Mouse (Mus musculus) erythroblast, embryonic 14.5 days (primary cell): ENCODE results near the gene Lgals9. TPM values are rescaled to one million over a fixed set of nuclear protein-coding genes. Genes with fewer than 3 reads are reported as not detected.

ENCODE experiments used
- H3K27me3 ChIP-seq: 2 replicates; pipeline ENCODE4 v1.6.1; 2012; ENCODE audit warnings: inconsistent platforms; ENCODE audit not compliant: control insufficient read depth
- H3K36me3 ChIP-seq: 2 replicates; pipeline ENCODE4 v1.6.1; 2012; ENCODE audit warnings: mild to moderate bottlenecking, inconsistent platforms; ENCODE audit not compliant: control insufficient read depth
- H3K4me1 ChIP-seq: 2 replicates; pipeline ENCODE4 v1.6.1; 2012; ENCODE audit warnings: inconsistent platforms; ENCODE audit not compliant: control insufficient read depth
- H3K4me3 ChIP-seq: replicated peaks from 2 replicates; pipeline ENCODE3; 2012; ENCODE audit warnings: moderate library complexity, mild to moderate bottlenecking, inconsistent platforms
- H3K9me3 ChIP-seq: 2 replicates; pipeline ENCODE4 v1.6.1; 2012; ENCODE audit warnings: low read length, inconsistent platforms, mixed read lengths; ENCODE audit not compliant: control insufficient read depth
- GATA1 ChIP-seq: IDR thresholded peaks from 2 replicates; pipeline ENCODE4 v1.6.1; 2012; ENCODE audit warnings: low read length, inconsistent platforms, mixed read lengths
- TAL1 ChIP-seq: IDR thresholded peaks from 3 replicates; pipeline ENCODE4 v1.6.1; 2012; ENCODE audit warnings: low read length, inconsistent platforms, mixed read lengths
- polyA plus RNA-seq: library from polyadenylated mRNA; stranded (reverse); fragments of >175 nt; gene quantifications from 2 replicates; pipeline ENCODE4 v1.2.3, GENCODE M21; 2012

Gene Lgals9
- polyA plus RNA-seq, 1 experiment: 0.11 TPM

DNA sequence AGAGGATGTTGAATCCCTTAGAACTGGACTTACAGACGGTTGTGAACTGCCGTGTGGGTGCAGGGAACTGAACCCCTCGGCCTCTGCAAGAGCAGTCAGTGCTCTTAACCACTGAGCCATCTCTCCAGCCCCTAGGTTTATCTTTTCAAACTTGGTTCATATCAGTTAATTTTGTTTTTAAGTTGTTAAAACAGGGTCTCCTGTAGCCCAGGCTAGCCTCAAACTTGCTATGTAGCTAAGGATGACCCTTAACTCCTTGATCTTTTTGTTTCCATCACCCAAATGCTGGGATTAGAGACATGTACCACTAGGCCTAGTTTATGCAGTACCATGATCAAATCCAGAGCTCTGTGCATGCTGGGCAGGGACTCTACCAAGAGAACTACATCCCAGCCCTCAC lies 13.0 kb downstream of the Lgals9 start:
- H3K4me1 ChIP-seq: 0 out of 2 replicates have a peak, but pooled peaks cover 1% of the 10 kb centered on the region
- TF ChIP-seq TAL1 (no peak), GATA1 (no peak)
- peaks cover 12% of the 10 kb centered on the region; the same call in 1 of the 2 replicates for H3K36me3 ChIP-seq
- no peak overlapping the region for H3K4me3 ChIP-seq
- H3K27me3 ChIP-seq: no peaks in the 10 kb centered on the region
- H3K9me3 ChIP-seq: no peaks in the 10 kb centered on the region

DNA sequence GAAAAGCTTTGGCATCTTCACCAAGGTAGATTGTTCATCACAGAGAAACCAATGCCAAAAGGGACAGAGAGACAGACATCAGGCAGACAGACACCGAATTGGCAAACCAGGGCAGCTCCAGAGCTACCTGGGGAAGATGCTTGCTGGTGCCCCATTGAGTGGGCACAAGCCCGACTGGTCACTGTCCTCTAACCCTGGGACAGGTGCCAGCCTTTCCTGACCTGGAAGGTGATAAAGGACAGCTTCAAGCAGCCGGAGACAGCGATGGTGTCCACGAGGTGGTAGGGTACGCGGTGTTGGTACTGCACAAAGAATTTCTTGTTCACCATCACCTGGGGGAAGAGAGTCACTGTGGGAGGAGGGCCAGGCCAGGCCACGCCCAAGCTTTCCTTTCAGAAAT lies 13.7 kb downstream of the Lgals9 start:
- no peaks in the 10 kb centered on the region for H3K9me3 ChIP-seq
- no peak for TF ChIP-seq TAL1
- no peak for TF ChIP-seq GATA1
- H3K27me3 ChIP-seq: no peaks in the 10 kb centered on the region
- H3K36me3 ChIP-seq: peaks cover 12% of the 10 kb centered on the region; the same call in 1 of the 2 replicates
- H3K4me3 ChIP-seq: no peak overlapping the region
- 0 out of 2 replicates have a peak, but pooled peaks cover 1% of the 10 kb centered on the region for H3K4me1 ChIP-seq

DNA sequence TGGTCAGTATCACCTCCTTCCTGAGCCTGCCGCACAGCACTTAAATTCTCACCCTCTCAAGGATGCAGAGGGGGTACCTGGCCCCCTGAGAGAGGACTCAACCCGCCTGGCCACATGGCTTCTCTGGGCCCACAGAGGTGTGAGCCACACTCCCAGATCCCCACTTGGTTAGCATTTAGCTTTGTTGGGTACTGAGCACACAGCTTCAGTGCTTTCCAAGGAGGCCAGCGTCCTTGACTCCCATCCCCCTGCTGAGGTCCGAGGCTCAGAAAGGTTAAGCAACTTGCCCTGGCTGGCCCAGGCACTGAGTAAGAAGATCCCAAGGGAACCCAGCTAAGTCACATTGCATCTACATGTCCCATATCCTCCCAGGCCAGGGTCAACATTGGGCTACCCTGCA lies 16.6 kb downstream of the Lgals9 start:
- TF ChIP-seq TAL1: no peak
- no peak for TF ChIP-seq GATA1
- Histone ChIP-seq H3K36me3 (peaks cover 10% of the 10 kb centered on the region; the same call in 1 of the 2 replicates), H3K9me3 (no peaks in the 10 kb centered on the region), H3K4me1 (no peaks in the 10 kb centered on the region), H3K27me3 (no peaks in the 10 kb centered on the region), H3K4me3 (no peak overlapping the region)

DNA sequence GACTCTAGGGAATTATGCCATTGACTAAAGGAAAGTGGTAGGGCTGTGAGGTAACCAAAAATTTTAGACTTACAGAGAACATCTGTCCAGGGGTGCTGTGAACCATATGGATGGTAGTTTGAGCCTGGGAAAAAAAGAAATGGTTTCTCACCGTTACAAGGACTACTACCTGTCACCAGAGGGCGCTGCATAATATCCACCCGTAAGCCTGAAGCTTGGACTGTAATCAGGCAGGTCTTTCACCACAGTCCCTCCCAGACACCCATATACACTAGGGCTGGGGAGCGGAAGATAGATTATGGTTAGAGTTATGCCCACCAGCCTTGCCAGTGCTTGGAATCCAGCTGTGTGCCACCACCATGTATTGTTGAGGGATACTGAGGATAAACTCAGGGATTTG lies 17.4 kb downstream of the Lgals9 start:
- H3K36me3 ChIP-seq: peaks cover 10% of the 10 kb centered on the region; the same call in 1 of the 2 replicates
- H3K9me3 ChIP-seq: no peaks in the 10 kb centered on the region
- no peaks in the 10 kb centered on the region for H3K4me1 ChIP-seq
- H3K4me3 ChIP-seq: no peak overlapping the region
- TF ChIP-seq TAL1 (no peak), GATA1 (no peak)
- no peaks in the 10 kb centered on the region for H3K27me3 ChIP-seq

DNA sequence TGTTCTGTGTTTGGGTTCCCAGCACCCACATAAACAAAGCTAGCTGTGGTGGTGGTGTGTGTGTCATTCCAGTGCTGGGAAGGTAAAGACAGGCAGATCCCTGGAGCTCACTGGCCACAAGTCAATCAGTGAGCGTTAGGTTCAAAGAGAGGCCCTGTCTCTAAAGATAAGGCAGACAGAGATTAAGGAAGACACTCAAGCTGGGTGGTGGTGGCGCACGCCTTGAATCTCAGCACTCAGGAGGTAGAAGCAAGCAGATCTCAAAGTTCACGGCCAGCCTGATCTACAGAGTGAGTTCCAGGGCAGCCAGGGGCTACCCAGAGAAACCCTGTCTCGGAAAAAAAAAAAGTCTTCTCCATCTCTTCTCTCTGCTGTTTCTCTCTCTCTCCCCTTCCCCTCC lies 23.5 kb downstream of the Lgals9 start:
- no peak overlapping the region for H3K4me3 ChIP-seq
- no peaks in the 10 kb centered on the region for H3K4me1 ChIP-seq
- H3K9me3 ChIP-seq: no peaks in the 10 kb centered on the region
- TF ChIP-seq TAL1: no peak
- no peak for TF ChIP-seq GATA1
- peaks cover 2% of the 10 kb centered on the region; the same call in 1 of the 2 replicates for H3K27me3 ChIP-seq
- peaks cover 2% of the 10 kb centered on the region; the same call in 1 of the 2 replicates for H3K36me3 ChIP-seq

DNA sequence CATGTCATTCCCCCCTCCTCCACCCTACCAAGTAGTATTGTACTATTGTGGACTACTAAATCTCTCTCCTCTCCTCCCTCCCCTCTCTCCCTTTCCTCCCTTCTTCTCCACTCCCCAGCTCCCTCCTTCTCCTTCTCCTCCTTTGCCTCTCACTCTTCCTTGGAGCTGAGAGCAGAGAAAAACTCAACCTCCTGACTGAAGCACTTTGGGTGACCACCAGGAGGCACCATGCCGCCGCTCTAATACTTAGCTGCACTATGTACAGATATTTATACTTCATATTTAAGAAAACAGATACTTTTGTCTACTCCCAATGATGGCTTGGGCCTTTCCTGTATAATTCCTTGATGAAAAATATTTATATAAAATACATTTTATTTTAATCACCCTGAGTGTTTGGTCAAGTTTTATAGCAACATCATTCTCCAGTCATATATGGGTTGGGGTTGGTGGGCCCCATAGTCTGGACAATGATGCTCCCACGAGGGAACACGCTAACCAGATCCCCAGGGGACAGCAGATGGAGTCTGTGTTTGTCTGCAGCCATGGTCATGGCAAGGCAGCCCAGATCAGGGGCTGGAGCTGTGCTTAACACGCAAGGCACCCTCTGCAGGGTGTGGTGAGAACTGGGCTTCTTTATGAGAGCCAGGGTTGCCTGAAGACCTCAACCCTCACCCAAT lies 24.8 kb downstream of the Lgals9 start:
- H3K4me3 ChIP-seq: no peak overlapping the region
- H3K9me3 ChIP-seq: no peaks in the 10 kb centered on the region
- H3K36me3 ChIP-seq: no peaks in the 10 kb centered on the region; the same call in 1 of the 2 replicates
- H3K27me3 ChIP-seq: peaks cover 2% of the 10 kb centered on the region; the same call in 1 of the 2 replicates
- TF ChIP-seq GATA1: no peak
- TF ChIP-seq TAL1: no peak
- H3K4me1 ChIP-seq: no peaks in the 10 kb centered on the region

DNA sequence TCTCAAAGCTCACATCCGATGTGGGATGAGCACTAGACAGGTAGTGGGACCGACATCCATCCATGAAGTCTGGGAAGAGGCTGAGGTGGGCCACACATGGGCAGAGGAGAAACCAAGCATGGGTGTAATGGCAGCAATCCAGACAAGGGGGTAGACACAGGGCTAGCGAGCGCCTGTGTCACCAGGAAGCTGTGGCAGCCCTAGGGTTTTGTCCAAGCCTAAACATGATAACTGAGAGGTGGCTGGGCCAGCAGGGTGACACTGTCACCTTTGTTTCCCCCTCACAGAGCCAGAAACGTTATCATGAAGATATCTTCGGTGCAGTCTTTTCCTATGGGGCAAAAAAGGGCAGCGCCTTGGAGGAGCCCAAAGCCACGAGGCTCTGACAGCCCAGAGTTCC lies 25.4 kb downstream of the Lgals9 start:
- TF ChIP-seq GATA1 (no peak), TAL1 (no peak)

DNA sequence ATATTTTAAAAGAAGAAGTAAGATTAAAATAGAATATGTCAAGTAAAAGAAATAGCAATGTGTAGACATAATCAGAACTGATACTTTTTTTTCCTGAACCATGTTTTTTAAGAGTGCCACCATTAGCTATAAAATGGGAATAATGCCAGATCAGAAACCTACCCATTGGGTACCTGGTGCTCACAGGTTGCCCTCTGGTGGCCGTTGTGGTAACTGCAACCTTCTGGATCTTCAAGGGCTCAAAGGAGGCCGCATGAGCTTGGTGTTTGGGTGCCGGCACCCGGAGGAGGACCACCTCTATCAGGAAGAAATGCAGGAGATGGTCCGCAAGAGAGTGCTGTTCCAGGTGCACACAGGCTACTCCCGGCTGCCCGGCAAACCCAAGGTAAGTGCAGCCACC lies 28.5 kb downstream of the Lgals9 start:
- H3K4me1 ChIP-seq: no peaks in the 10 kb centered on the region; the same call in 1 of the 2 replicates
- no peaks in the 10 kb centered on the region for H3K9me3 ChIP-seq
- no peaks in the 10 kb centered on the region for H3K36me3 ChIP-seq
- TF ChIP-seq GATA1 (no peak), TAL1 (no peak)
- H3K27me3 ChIP-seq: peaks cover 13% of the 10 kb centered on the region
- no peak overlapping the region for H3K4me3 ChIP-seq

More for the DNA sequence above, 25.4 kb downstream of the Lgals9 start:
- no peak overlapping the region for H3K4me3 ChIP-seq
- H3K27me3 ChIP-seq: peaks cover 2% of the 10 kb centered on the region; the same call in 1 of the 2 replicates
- H3K9me3 ChIP-seq: no peaks in the 10 kb centered on the region
- no peaks in the 10 kb centered on the region; the same call in 1 of the 2 replicates for H3K36me3 ChIP-seq
- no peaks in the 10 kb centered on the region for H3K4me1 ChIP-seq

DNA sequence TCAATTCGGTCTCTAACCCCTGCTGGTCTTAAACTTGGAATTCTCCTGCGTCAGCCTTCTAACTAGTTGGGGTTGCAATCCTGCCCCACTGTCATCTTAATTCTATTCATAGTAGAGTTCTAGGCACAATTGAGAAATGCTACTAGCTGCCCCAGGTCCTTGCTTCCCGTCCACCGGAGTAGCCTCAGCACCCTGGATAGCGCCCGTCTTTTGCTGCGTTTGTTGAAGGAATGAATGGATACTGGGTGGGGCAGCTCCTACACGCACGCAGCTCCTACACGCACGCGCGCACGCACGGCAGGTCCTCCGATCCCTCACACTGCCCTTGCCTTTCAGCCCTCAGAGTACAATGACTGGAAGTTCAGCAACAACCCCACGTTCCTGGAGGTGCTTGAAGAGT lies 32.3 kb downstream of the Lgals9 start:
- TF ChIP-seq GATA1: no peak
- TF ChIP-seq TAL1: no peak
- Histone ChIP-seq H3K36me3 (no peaks in the 10 kb centered on the region), H3K27me3 (peaks cover 13% of the 10 kb centered on the region), H3K9me3 (no peaks in the 10 kb centered on the region), H3K4me3 (no peak overlapping the region), H3K4me1 (no peaks in the 10 kb centered on the region; the same call in 1 of the 2 replicates)

DNA sequence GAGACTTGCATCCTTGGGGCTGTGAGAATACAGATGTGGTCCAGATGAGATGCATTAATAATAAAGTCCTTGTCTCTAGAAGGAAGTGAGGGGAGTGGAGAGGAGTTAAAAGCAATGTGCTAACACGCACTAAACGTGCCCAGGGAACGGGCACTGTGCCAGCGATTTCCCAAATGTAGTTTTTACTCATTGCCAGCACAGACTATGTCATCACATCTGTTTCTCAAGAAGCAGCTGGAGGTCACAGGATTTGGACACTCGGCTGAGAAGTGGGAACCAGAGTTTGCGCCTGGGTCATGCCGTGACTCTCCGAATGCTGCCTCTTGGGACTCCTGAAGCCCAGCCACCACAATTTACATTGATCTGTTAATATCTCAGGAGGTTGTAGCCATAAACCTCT lies 34.4 kb downstream of the Lgals9 start:
- Histone ChIP-seq H3K4me1 (no peaks in the 10 kb centered on the region; the same call in 1 of the 2 replicates), H3K36me3 (no peaks in the 10 kb centered on the region), H3K4me3 (no peak overlapping the region), H3K9me3 (no peaks in the 10 kb centered on the region), H3K27me3 (peaks cover 10% of the 10 kb centered on the region)
- TF ChIP-seq TAL1: no peak
- TF ChIP-seq GATA1: no peak
